Mouse (Mus musculus): ENCODE data around the gene Icam1. TPM values are rescaled to one million over a fixed set of nuclear protein-coding genes. Genes with fewer than 3 reads are reported as not detected.
"Not testable (repeated sequence)": the region's sequence is repeated elsewhere in the genome, so short reads cannot be mapped to it uniquely, and the experiment has no call there.

Icam1 gene
- polyA plus RNA-seq, 1 experiment from 2014 or later: 9.5 TPM

- not testable (repeated sequence) for H3K27ac ChIP-seq (replicated peaks); ATAC-seq (ENCODE audit: low FRiP score, low TSS enrichment); DNase-seq (ENCODE audit: low spot score); H3K4me2 ChIP-seq (replicated peaks; ENCODE audit: low read depth); H3K4me1 ChIP-seq (replicated peaks; ENCODE audit: control insufficient read depth, insufficient read depth); H3K36me3 ChIP-seq (ENCODE audit: control insufficient read depth, insufficient read depth, low read length); H3K27me3 ChIP-seq (ENCODE audit: control insufficient read depth, insufficient read depth, low read length); H3K9ac ChIP-seq (ENCODE audit: low read length); H3K4me3 ChIP-seq (ENCODE audit: low read depth, low read length); H3K9me3 ChIP-seq (ENCODE audit: control insufficient read depth, low read length)
- 54% methylated on average over 1 of the region's 1 CpGs for WGBS
- peak; percentile 74 for TF ChIP-seq CTCF (IDR thresholded peaks at IDR 0.05; ENCODE audit: low read depth)
Observed at GRCm38 (mm10) chr9:20998337-20998736, 17.4 kb upstream of the Icam1 start.

DNA sequence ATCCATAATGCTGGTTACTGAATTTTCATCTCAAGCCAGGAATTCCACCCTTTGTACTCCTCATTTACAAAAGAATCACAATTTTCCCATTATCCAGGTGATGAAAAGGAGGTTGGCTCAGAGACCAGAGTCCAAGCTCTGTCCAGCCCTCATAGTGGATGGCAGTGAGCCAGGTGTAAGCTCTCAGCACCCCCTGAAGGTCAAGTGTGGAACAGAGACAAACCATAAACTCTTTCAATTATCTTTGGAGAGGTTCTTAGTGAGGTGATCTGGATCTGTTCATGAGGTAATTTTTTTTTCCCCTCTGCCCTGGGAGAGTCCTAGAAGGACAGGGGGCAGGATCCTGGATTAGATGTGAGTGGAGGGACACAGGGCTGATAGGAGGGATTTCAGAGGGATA is 15.0 kb upstream of the Icam1 start:
- peak; percentile 26 for DNase-seq (ENCODE audit: low spot score)
- no peaks in the 10 kb centered on the region for H3K4me1 ChIP-seq (replicated peaks; ENCODE audit: control insufficient read depth, insufficient read depth)
- TF ChIP-seq CTCF (IDR thresholded peaks at IDR 0.05; ENCODE audit: low read depth) (peak; percentile 66), EP300 (optimal IDR thresholded peaks at IDR 0.05) (no peak)
- no peaks in the 10 kb centered on the region for H3K9me3 ChIP-seq (ENCODE audit: control insufficient read depth, low read length)
- H3K36me3 ChIP-seq (ENCODE audit: control insufficient read depth, insufficient read depth, low read length): no peaks in the 10 kb centered on the region
- H3K4me2 ChIP-seq (replicated peaks; ENCODE audit: low read depth): no peak overlapping the region
- H3K4me3 ChIP-seq (ENCODE audit: low read depth, low read length): no peak overlapping the region
- H3K9ac ChIP-seq (ENCODE audit: low read length): no peak overlapping the region
- ATAC-seq (ENCODE audit: low FRiP score, low TSS enrichment): no peak
- no peak overlapping the region for H3K27ac ChIP-seq (replicated peaks)
- no peaks in the 10 kb centered on the region for H3K27me3 ChIP-seq (ENCODE audit: control insufficient read depth, insufficient read depth, low read length)

DNA sequence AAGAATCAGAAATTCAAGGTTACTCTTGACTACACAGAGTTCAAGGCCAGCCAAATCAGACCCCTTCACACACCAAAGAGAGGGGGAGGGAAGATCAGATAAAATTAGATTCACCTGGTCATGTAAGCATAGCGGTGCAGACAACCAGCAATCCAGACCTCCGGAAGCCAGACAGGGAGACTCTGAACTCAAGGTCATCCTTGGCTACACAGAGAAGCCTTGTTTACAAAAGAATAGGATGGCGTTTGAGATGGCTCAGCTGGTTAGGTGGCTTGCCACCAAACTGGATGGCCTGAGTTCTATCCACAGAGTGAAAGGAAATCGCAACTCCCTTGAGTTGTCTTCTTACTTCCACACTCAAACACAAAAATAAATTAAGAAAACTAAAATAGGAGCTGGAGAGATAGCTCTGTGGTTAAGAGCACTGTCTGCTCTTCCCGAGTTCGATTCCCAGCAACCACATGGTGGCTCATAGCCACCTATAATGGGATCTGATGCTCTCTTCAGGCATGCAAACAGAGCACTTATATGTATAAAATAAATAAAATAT is 14.1 kb upstream of the Icam1 start:
- H3K4me2 ChIP-seq (replicated peaks; ENCODE audit: low read depth): peak overlapping the region; percentile 86
- no peaks in the 10 kb centered on the region for H3K27me3 ChIP-seq (ENCODE audit: control insufficient read depth, insufficient read depth, low read length)
- ATAC-seq (ENCODE audit: low FRiP score, low TSS enrichment) (no peak), DNase-seq (ENCODE audit: low spot score) (no peak)
- no peak overlapping the region for H3K9ac ChIP-seq (ENCODE audit: low read length)
- H3K27ac ChIP-seq (replicated peaks): no peak overlapping the region
- no peaks in the 10 kb centered on the region for H3K9me3 ChIP-seq (ENCODE audit: control insufficient read depth, low read length)
- no peak overlapping the region for H3K4me3 ChIP-seq (ENCODE audit: low read depth, low read length)
- H3K4me1 ChIP-seq (replicated peaks; ENCODE audit: control insufficient read depth, insufficient read depth): no peaks in the 10 kb centered on the region
- H3K36me3 ChIP-seq (ENCODE audit: control insufficient read depth, insufficient read depth, low read length): peaks cover 2% of the 10 kb centered on the region
- WGBS: 43% methylated on average over 6 of the region's 6 CpGs
- TF ChIP-seq CTCF (IDR thresholded peaks at IDR 0.05; ENCODE audit: low read depth) (no peak), EP300 (optimal IDR thresholded peaks at IDR 0.05) (no peak)

GRCm38 (mm10) chr9:21002270-21002626 is 13.5 kb upstream of the Icam1 start:
- WGBS: 12% methylated on average over 7 of the region's 7 CpGs
- peak; percentile 17; the same call in 1 of the 2 replicates for ATAC-seq (ENCODE audit: low FRiP score, low TSS enrichment)
- Histone ChIP-seq H3K4me2 (replicated peaks; ENCODE audit: low read depth) (peak overlapping the region; percentile 86), H3K4me1 (replicated peaks; ENCODE audit: control insufficient read depth, insufficient read depth) (no peaks in the 10 kb centered on the region), H3K27me3 (ENCODE audit: control insufficient read depth, insufficient read depth, low read length) (no peaks in the 10 kb centered on the region), H3K36me3 (ENCODE audit: control insufficient read depth, insufficient read depth, low read length) (peaks cover 7% of the 10 kb centered on the region), H3K9ac (ENCODE audit: low read length) (peak overlapping the region; percentile 78), H3K27ac (replicated peaks) (peak overlapping the region; percentile 87), H3K9me3 (ENCODE audit: control insufficient read depth, low read length) (no peaks in the 10 kb centered on the region), H3K4me3 (ENCODE audit: low read depth, low read length) (peak overlapping the region; percentile 73)
- TF ChIP-seq CTCF (IDR thresholded peaks at IDR 0.05; ENCODE audit: low read depth): no peak
- no peak for DNase-seq (ENCODE audit: low spot score)

DNA sequence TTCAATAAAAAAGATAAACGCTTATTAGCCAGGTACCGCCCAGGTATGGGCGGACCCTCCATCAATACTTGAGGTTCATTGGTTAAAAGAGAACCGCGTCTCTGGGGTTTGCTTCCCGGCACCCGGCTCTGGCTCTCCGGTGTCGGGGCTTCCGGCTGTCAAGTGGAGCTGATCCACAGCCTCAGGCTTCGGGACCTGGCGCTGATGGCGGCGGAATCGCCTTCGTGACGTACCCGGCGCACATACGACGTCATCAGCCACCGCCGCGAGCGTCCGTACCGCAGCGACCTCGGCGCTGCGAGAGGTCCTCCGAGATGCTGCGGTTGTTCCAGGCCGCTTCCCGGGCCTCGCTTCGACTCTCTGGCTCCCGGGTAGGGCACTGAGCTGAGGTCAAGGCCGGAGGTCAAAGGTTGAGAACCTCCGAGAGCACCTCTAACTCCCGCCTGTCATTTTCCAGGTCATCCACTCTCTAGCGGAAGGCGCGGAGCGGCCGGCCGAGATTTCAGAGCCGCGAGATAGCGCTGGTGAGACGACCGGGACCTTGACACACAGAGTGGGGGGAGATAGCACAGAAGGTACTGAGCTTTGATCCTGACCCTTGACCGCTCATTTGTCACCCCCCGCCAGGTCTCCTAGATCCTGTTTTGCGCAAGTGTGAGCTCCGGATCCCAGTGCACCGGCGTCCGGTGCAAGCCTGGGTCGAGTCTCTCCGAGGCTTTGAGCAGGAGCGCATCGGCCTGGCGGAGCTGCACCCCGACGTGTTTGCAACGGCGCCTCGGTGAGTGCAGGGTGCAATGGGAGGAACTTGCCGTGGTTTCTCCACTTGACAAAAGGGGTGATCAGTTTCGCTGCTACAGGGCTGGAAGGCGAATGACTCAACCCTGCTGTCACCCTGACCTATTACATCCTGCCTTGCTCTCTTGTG is 12.9 kb upstream of the Icam1 start, which contains the start of gene Mrpl4:
TSS of gene Mrpl4 (plus strand) at position 112 of the 925 bp plus-strand sequence.
- H3K27me3 ChIP-seq (ENCODE audit: control insufficient read depth, insufficient read depth, low read length): no peaks in the 10 kb centered on the region
- ATAC-seq (ENCODE audit: low FRiP score, low TSS enrichment) (peak; percentile 83), DNase-seq (ENCODE audit: low spot score) (peak; percentile 90)
- no peaks in the 10 kb centered on the region for H3K4me1 ChIP-seq (replicated peaks; ENCODE audit: control insufficient read depth, insufficient read depth)
- H3K9me3 ChIP-seq (ENCODE audit: control insufficient read depth, low read length): no peaks in the 10 kb centered on the region
- peak within 1 kb of the TSS; percentile 86 for H3K4me2 ChIP-seq (replicated peaks; ENCODE audit: low read depth)
- peak; percentile 21 for TF ChIP-seq EP300 (optimal IDR thresholded peaks at IDR 0.05)
- TF ChIP-seq CTCF (IDR thresholded peaks at IDR 0.05; ENCODE audit: low read depth): peak; percentile 13; the same call in 1 of the 2 replicates
- peak within 1 kb of the TSS; percentile 78 for H3K9ac ChIP-seq (ENCODE audit: low read length)
- H3K27ac ChIP-seq (replicated peaks): peak within 1 kb of the TSS; percentile 87
- peak within 1 kb of the TSS; percentile 73 for H3K4me3 ChIP-seq (ENCODE audit: low read depth, low read length)
- under 1% methylated on average over 72 of the region's 72 CpGs for WGBS
- peaks cover 12% of the 10 kb centered on the region for H3K36me3 ChIP-seq (ENCODE audit: control insufficient read depth, insufficient read depth, low read length)

Measured in stomach, postnatal 0 days (tissue).